Mouse (Mus musculus) kidney, postnatal 0 days (tissue): ENCODE measurements at regions not wholly inside any gene's neighbourhood (a gene's known extent, or its start where the extent isn't known, plus 50 kb on each side); places are given as distances from the start of the nearest gene placed in this dataset.
A peak's percentile ranks its signal among the peaks of the same experiment; 100 is the strongest.

Experiments used
- ATAC-seq: fragments of 200-750 bp; cut with Nextera tagmentation; replicated peaks from 2 replicates; pipeline ENCODE4 v1.8.0; 2017; ENCODE audit warnings: low read depth, moderate number of reproducible peaks, moderate TSS enrichment, moderate library complexity; ENCODE audit not compliant: low FRiP score
- DNase-seq: peaks from one replicate; pipeline ENCODE4 v3.0.0-alpha.2; 2016; ENCODE audit warnings: low spot score
- H3K27ac ChIP-seq: fragments of 300-500 bp; sonication (generic); 2 replicates; pipeline ENCODE4 v1.5.1; 2014; ENCODE audit warnings: mild to moderate bottlenecking
- H3K27me3 ChIP-seq: fragments of 300-500 bp; sonication (generic); 2 replicates; pipeline ENCODE4 v1.6.1; 2014; ENCODE audit warnings: low read length, mixed read lengths; ENCODE audit not compliant: insufficient read depth
- H3K36me3 ChIP-seq: fragments of 300-500 bp; sonication (generic); 2 replicates; pipeline ENCODE4 v1.6.1; 2014; ENCODE audit warnings: low read length, mixed read lengths; ENCODE audit not compliant: insufficient read depth
- H3K4me1 ChIP-seq: fragments of 300-500 bp; sonication (generic); replicated peaks from 2 replicates; pipeline ENCODE4 v1.6.1; 2014; ENCODE audit warnings: antibody characterized with exemption, low read length, mixed read lengths; ENCODE audit not compliant: insufficient read depth
- H3K4me2 ChIP-seq: fragments of 300-500 bp; sonication (generic); 2 replicates; pipeline ENCODE4 v1.6.1; 2014; ENCODE audit warnings: mild to moderate bottlenecking, low read length, moderate library complexity, mixed read lengths
- H3K4me3 ChIP-seq: fragments of 300-500 bp; sonication (generic); replicated peaks from 2 replicates; pipeline ENCODE4 v1.5.1; 2014; ENCODE audit warnings: low read depth, low read length
- H3K9ac ChIP-seq: fragments of 300-500 bp; sonication (generic); 2 replicates; pipeline ENCODE4 v1.6.1; 2014; ENCODE audit warnings: low read depth, low read length
- H3K9me3 ChIP-seq: fragments of 300-500 bp; sonication (generic); replicated peaks from 2 replicates; pipeline ENCODE4 v1.6.1; 2016; ENCODE audit warnings: low read length, inconsistent platforms, mixed read lengths
- CTCF ChIP-seq: IDR thresholded peaks from 2 replicates; pipeline ENCODE4 v1.5.1; 2016; ENCODE audit warnings: antibody characterized with exemption, low read depth, mild to moderate bottlenecking, moderate library complexity
- WGBS: fragments of 180-500 bp; shearing (Covaris S2); extraction: QIAGEN DNeasy Blood & Tissue Kit; methylation state at CpG from one replicate; pipeline ENCODE4 v1.1.7; 2014; 5-methylcytosine and 5-hydroxymethylcytosine counted together

DNA sequence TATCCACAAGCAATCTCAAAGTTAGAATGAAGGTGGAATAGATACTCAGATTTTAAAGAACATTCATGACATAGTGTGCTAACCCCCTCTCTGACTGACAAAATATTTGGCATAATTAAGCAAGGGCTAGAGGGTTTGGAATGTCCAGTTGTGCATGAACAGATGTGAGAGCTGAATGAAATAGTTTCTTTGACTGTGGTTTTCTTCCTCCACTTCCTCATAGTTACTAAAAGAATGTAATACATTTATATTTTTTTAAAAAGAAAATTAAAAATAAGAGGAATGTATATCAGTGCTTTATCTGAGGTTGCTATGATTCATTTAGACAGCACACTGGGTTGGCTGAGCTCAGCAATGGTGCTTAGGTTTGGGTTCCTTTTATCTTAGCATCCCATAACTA lies 176.2 kb upstream of the Eya4 start:
- DNase-seq (peak; percentile 33), ATAC-seq (no peak)
- no peak overlapping the region for H3K4me3 ChIP-seq
- no peak overlapping the region for H3K4me2 ChIP-seq
- H3K9me3 ChIP-seq: no peaks in the 10 kb centered on the region
- H3K27me3 ChIP-seq: no peaks in the 10 kb centered on the region
- TF ChIP-seq CTCF: no peak
- no peaks in the 10 kb centered on the region for H3K36me3 ChIP-seq
- no peaks in the 10 kb centered on the region for H3K4me1 ChIP-seq
- H3K9ac ChIP-seq: no peak overlapping the region
- H3K27ac ChIP-seq: no peak overlapping the region

DNA sequence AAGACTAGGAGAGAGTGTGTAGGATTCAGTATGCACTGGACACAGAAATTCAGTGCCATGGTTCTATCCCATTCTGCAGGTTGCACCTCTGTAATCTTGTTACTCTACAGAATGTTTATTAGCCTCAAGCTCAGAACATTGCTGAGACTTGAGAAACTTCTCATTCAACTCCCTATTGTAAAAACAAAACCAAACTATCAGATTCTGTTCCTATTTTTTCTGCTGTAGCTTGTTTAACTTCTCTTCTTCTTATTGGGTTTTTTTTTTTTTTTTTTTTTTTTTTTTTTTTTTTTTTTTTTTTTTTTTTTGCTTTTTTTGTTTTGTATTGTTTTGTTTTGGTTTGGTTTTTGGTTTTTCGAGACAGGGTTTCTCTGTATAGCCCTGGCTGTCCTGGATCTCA lies 172.1 kb upstream of the Eya4 start:
- ATAC-seq (no peak), DNase-seq (no peak)
- Histone ChIP-seq H3K4me1 (no peaks in the 10 kb centered on the region), H3K27me3 (no peaks in the 10 kb centered on the region), H3K9ac (no peak overlapping the region), H3K9me3 (no peaks in the 10 kb centered on the region), H3K4me2 (no peak overlapping the region), H3K4me3 (no peak overlapping the region), H3K27ac (no peak overlapping the region), H3K36me3 (no peaks in the 10 kb centered on the region)
- no peak for TF ChIP-seq CTCF
- WGBS: 73% methylated on average over 1 of the region's 1 CpGs

DNA sequence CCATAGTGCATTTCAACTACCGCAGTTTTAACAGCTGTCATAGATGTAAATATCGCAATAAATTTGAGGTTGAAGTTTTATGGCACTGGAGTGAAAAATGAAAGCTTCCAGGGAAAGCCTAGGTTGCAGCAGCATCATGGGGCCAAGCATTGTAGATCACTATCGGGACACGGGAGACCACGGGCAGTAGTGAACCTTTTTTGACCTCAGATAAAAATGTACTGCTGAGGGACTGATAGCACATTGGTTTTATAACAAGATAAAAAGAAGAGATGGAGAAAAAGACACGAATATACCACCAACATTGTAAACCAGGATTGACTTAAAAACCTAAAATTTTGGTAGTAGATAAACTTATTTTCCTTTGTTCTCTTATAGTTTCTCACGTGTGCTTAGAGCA lies 143.1 kb upstream of the Eya4 start:
- no peak overlapping the region for H3K4me2 ChIP-seq
- 58% methylated on average over 7 of the region's 7 CpGs for WGBS
- H3K36me3 ChIP-seq: no peaks in the 10 kb centered on the region
- no peak overlapping the region for H3K9ac ChIP-seq
- TF ChIP-seq CTCF: no peak
- H3K27me3 ChIP-seq: no peaks in the 10 kb centered on the region
- H3K4me1 ChIP-seq: no peaks in the 10 kb centered on the region
- no peak overlapping the region for H3K27ac ChIP-seq
- H3K9me3 ChIP-seq: no peaks in the 10 kb centered on the region
- ATAC-seq: no peak
- DNase-seq: peak; percentile 47
- H3K4me3 ChIP-seq: no peak overlapping the region

- Histone ChIP-seq H3K9ac (no peak overlapping the region), H3K36me3 (no peaks in the 10 kb centered on the region), H3K4me2 (no peak overlapping the region), H3K4me1 (no peaks in the 10 kb centered on the region), H3K4me3 (no peak overlapping the region), H3K9me3 (no peaks in the 10 kb centered on the region), H3K27ac (no peak overlapping the region), H3K27me3 (no peaks in the 10 kb centered on the region)
- WGBS: 60% methylated on average over 5 of the region's 5 CpGs
- DNase-seq (no peak), ATAC-seq (no peak)
- no peak for TF ChIP-seq CTCF
Observed at GRCm38 (mm10) chr10:23492971-23493370, 142.4 kb upstream of the Eya4 start.

GRCm38 (mm10) chr10:23488996-23489395 lies 138.4 kb upstream of the Eya4 start:
- DNase-seq: no peak
- no peak overlapping the region for H3K9ac ChIP-seq
- no peaks in the 10 kb centered on the region for H3K9me3 ChIP-seq
- ATAC-seq: no peak
- H3K27me3 ChIP-seq: no peaks in the 10 kb centered on the region
- H3K4me3 ChIP-seq: no peak overlapping the region
- no peaks in the 10 kb centered on the region for H3K36me3 ChIP-seq
- no peak for TF ChIP-seq CTCF
- H3K4me1 ChIP-seq: no peaks in the 10 kb centered on the region
- WGBS: 58% methylated on average over 3 of the region's 3 CpGs
- H3K27ac ChIP-seq: no peak overlapping the region
- H3K4me2 ChIP-seq: no peak overlapping the region

GRCm38 (mm10) chr10:23480474-23480873 lies 129.9 kb upstream of the Eya4 start:
- no peaks in the 10 kb centered on the region for H3K27me3 ChIP-seq
- no peak overlapping the region for H3K9ac ChIP-seq
- DNase-seq: no peak
- no peak overlapping the region for H3K27ac ChIP-seq
- TF ChIP-seq CTCF: no peak
- H3K4me3 ChIP-seq: no peak overlapping the region
- H3K4me2 ChIP-seq: no peak overlapping the region
- H3K9me3 ChIP-seq: 0 out of 2 replicates have a peak, but pooled peaks cover 2% of the 10 kb centered on the region
- no peaks in the 10 kb centered on the region for H3K4me1 ChIP-seq
- no peaks in the 10 kb centered on the region for H3K36me3 ChIP-seq
- ATAC-seq: no peak

- H3K9me3 ChIP-seq: 0 out of 2 replicates have a peak, but pooled peaks cover 2% of the 10 kb centered on the region
- no peak for DNase-seq
- H3K4me1 ChIP-seq: no peaks in the 10 kb centered on the region
- no peaks in the 10 kb centered on the region for H3K36me3 ChIP-seq
- no peak for ATAC-seq
- H3K4me2 ChIP-seq: no peak overlapping the region
- no peak overlapping the region for H3K27ac ChIP-seq
- H3K4me3 ChIP-seq: no peak overlapping the region
- H3K27me3 ChIP-seq: no peaks in the 10 kb centered on the region
- no peak overlapping the region for H3K9ac ChIP-seq
- TF ChIP-seq CTCF: no peak
- WGBS: 62% methylated on average over 2 of the region's 2 CpGs
Observed at GRCm38 (mm10) chr10:23478902-23479301, 128.3 kb upstream of the Eya4 start.
